Mouse (Mus musculus) hematopoietic stem cell, adult 5-6 weeks (primary cell): ENCODE measurements around the gene Stk39. TPM values are rescaled to one million over a fixed set of nuclear protein-coding genes. Genes with fewer than 3 reads are reported as not detected.

Experiments used
- ATAC-seq, 2 experiments: fragments of 125-278 bp in 1 of 2; replicated peaks in 1 of 2; 2 replicates each; pipeline ENCODE4 v1.8.0; 2016 to 2017; ENCODE audit warnings: inconsistent platforms in 2 of 2, mild to moderate bottlenecking in 2 of 2, moderate number of reproducible peaks in 2 of 2, low read depth in 1 of 2, moderate TSS enrichment in 1 of 2; ENCODE audit not compliant: low FRiP score in 2 of 2, poor library complexity in 2 of 2, severe bottlenecking in 2 of 2, insufficient read depth in 1 of 2, low TSS enrichment in 1 of 2
- total RNA-seq: library from RNA; stranded (forward); fragments of 172-1452, 232-1000 nt; gene quantifications from 2 replicates; pipeline ENCODE4 v1.2.3, GENCODE M21; 2017

The Stk39 gene
- total RNA-seq, 1 experiment from 2014 or later, result 11.0 TPM

- ATAC-seq, result no peak
Observed at GRCm38 (mm10) chr2:68192605-68193464, 279.2 kb downstream of the Stk39 start.

DNA sequence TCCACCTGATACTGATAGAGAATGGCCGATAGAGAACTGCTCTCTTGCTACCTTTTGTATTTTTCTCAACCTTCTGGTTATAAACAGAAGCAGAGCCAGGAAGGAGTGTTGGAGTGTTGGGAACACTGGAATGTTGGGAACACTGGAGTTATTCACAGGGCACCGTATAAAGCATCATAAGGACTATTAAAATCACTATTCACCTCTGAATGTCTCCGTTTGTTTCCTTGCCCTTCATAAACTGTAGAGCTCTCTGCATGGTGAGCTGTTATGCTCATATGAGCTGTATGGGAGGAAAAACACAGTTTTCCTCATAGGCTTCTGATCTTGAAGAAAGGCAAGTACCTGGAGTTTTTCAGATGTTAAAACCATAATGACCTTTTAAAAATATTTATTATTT, 295.6 kb downstream of the Stk39 start:
- no peak for ATAC-seq

GRCm38 (mm10) chr2:68171306-68171705, 300.8 kb downstream of the Stk39 start:
- ATAC-seq, result no peak

DNA sequence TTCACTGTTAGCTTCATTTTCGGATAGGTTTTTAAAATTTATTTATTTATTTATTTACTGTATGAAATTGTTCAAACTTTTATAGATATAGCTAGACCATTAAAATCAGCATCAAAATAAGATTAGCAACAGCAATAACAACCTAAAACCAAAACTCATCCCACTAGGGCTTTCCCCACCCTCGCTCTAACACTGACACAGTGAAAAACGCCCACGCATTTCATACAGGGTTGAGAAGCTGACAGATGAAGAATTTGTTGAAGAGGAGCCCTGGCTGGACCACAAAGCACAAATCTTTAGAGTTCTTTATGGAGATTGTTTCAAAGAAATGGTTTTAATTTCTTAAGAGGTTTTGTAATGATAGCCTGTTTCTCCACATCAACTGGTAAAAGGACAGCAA, 310.1 kb downstream of the Stk39 start:
- no peak for ATAC-seq

- ATAC-seq, result no peak
Observed at GRCm38 (mm10) chr2:68160566-68160965, 311.5 kb downstream of the Stk39 start.

Other genes with a start within 250 kb of the Stk39 start
- gene 4933409G03Rik, start 110.1 kb upstream of the Stk39 start, total RNA-seq, result not detected in 2 replicates
- gene 4932414N04Rik, start 184.2 kb upstream of the Stk39 start, total RNA-seq, result not detected in 2 replicates